Mouse (Mus musculus) heart, postnatal 0 days (tissue): Measurements from ENCODE around the gene 9130213A22Rik. TPM values are rescaled to one million over a fixed set of nuclear protein-coding genes. Genes with fewer than 3 reads are reported as not detected.
"Not testable (repeated sequence)": the region's sequence is repeated elsewhere in the genome, so short reads cannot be mapped to it uniquely, and the experiment has no call there.

ENCODE experiments used
- ATAC-seq: fragments of 200-750 bp; cut with Nextera tagmentation; 2 replicates; pipeline ENCODE4 v1.8.0; 2017; ENCODE audit warnings: low read depth, moderate number of reproducible peaks, moderate library complexity; ENCODE audit not compliant: insufficient read depth
- DNase-seq: peaks from one replicate; pipeline ENCODE4 v3.0.0-alpha.2; 2016; ENCODE audit warnings: low spot score
- H3K27ac ChIP-seq: fragments of 300-500 bp; sonication (generic); 2 replicates; pipeline ENCODE4 v1.5.1; 2014; ENCODE audit warnings: low read depth, mild to moderate bottlenecking
- H3K27me3 ChIP-seq: fragments of 300-500 bp; sonication (generic); 2 replicates; pipeline ENCODE4 v1.6.1; 2014; ENCODE audit warnings: low read length, mixed read lengths; ENCODE audit not compliant: control insufficient read depth, insufficient read depth
- H3K36me3 ChIP-seq: fragments of 300-500 bp; sonication (generic); replicated peaks from 2 replicates; pipeline ENCODE4 v1.6.1; 2014; ENCODE audit warnings: low read length, mixed read lengths; ENCODE audit not compliant: control insufficient read depth, insufficient read depth
- H3K4me1 ChIP-seq: fragments of 300-500 bp; sonication (generic); 2 replicates; pipeline ENCODE4 v1.6.1; 2014; ENCODE audit warnings: antibody characterized with exemption; ENCODE audit not compliant: control insufficient read depth, insufficient read depth
- H3K4me2 ChIP-seq: fragments of 300-500 bp; sonication (generic); 2 replicates; pipeline ENCODE4 v1.6.1; 2014; ENCODE audit warnings: low read depth, mild to moderate bottlenecking, low read length, moderate library complexity
- H3K4me3 ChIP-seq: fragments of 300-500 bp; sonication (generic); 2 replicates; pipeline ENCODE4 v1.5.1; 2014; ENCODE audit warnings: low read depth, low read length
- H3K9ac ChIP-seq: fragments of 300-500 bp; sonication (generic); replicated peaks from 2 replicates; pipeline ENCODE4 v1.6.1; 2014; ENCODE audit warnings: low read depth, low read length, mixed read lengths
- H3K9me3 ChIP-seq: fragments of 300-500 bp; sonication (generic); replicated peaks from 2 replicates; pipeline ENCODE4 v1.6.1; 2016; ENCODE audit warnings: low read length; ENCODE audit not compliant: control insufficient read depth
- CTCF ChIP-seq: IDR thresholded peaks from 2 replicates; pipeline ENCODE4 v1.5.1; 2016; ENCODE audit warnings: antibody characterized with exemption, control low read depth, low read depth
- EP300 ChIP-seq: IDR thresholded peaks from 2 replicates; pipeline ENCODE4 v1.6.1; 2016; ENCODE audit warnings: antibody characterized with exemption, low read depth
- WGBS: fragments of 180-500 bp; shearing (Covaris S2); extraction: QIAGEN DNeasy Blood & Tissue Kit; methylation state at CpG from one replicate; pipeline ENCODE4 v1.1.7; 2014; 5-methylcytosine and 5-hydroxymethylcytosine counted together
- polyA plus RNA-seq: library from polyadenylated mRNA; unstranded; fragments of >200 nt; fragmentation: Nextera tagmentation; extraction: Ambion mirVana; gene quantifications from 2 replicates; pipeline ENCODE4 v1.2.1, GENCODE M21; 2015
- total RNA-seq: library from RNA; depleted of rRNA; stranded (reverse); fragments of >200 nt; gene quantifications from 2 replicates; pipeline ENCODE4 v1.2.3, GENCODE M21; 2014; ENCODE audit warnings: low replicate concordance

9130213A22Rik gene
- total and polyA plus RNA-seq, 2 experiments from 2014 or later: 0.30 TPM; not detected in 1

- Histone ChIP-seq H3K4me1 (peaks cover 16% of the 10 kb centered on the region), H3K9me3 (no peaks in the 10 kb centered on the region), H3K27ac (peak overlapping the region; percentile 99), H3K27me3 (no peaks in the 10 kb centered on the region), H3K9ac (peak overlapping the region; percentile 96), H3K4me2 (peak overlapping the region; percentile 71), H3K4me3 (peak overlapping the region; percentile 76), H3K36me3 (peaks cover 27% of the 10 kb centered on the region)
- peak; percentile 99 for DNase-seq
- under 1% methylated on average over 28 of the region's 29 CpGs for WGBS
- TF ChIP-seq CTCF (no peak), EP300 (peak; percentile 100)
- ATAC-seq: peak; percentile 62
Measured at GRCm38 (mm10) chr11:69096987-69097900, 25.1 kb downstream of the 9130213A22Rik start.

- Histone ChIP-seq H3K4me2 (peak overlapping the region; percentile 71), H3K9ac (peak overlapping the region; percentile 96), H3K27me3 (no peaks in the 10 kb centered on the region), H3K4me1 (peaks cover 16% of the 10 kb centered on the region), H3K9me3 (no peaks in the 10 kb centered on the region), H3K36me3 (peaks cover 26% of the 10 kb centered on the region), H3K27ac (peak overlapping the region; percentile 99), H3K4me3 (peak overlapping the region; percentile 76)
- ATAC-seq (no peak), DNase-seq (no peak)
- TF ChIP-seq CTCF: no peak
- no peak for TF ChIP-seq EP300
- WGBS: 5% methylated on average over 9 of the region's 9 CpGs
Measured at GRCm38 (mm10) chr11:69096360-69096986, 25.9 kb downstream of the 9130213A22Rik start.

- peak; percentile 70 for DNase-seq
- H3K4me1 ChIP-seq: peaks cover 15% of the 10 kb centered on the region
Measured at GRCm38 (mm10) chr11:69095511-69096231, 26.7 kb downstream of the 9130213A22Rik start.

GRCm38 (mm10) chr11:69094697-69095429 lies 27.5 kb downstream of the 9130213A22Rik start, which contains the start of gene Per1:
TSS of gene Per1 (plus strand) at chr11:69095217.
- no peaks in the 10 kb centered on the region for H3K9me3 ChIP-seq
- DNase-seq (peak; percentile 100), ATAC-seq (peak; percentile 77)
- WGBS: under 1% methylated on average over 37 of the region's 37 CpGs
- H3K4me1 ChIP-seq: peaks cover 9% of the 10 kb centered on the region
- peak within 1 kb of the TSS; percentile 76 for H3K4me3 ChIP-seq
- peak within 1 kb of the TSS; percentile 96 for H3K9ac ChIP-seq
- H3K36me3 ChIP-seq: peaks cover 26% of the 10 kb centered on the region
- H3K4me2 ChIP-seq: peak within 1 kb of the TSS; percentile 71
- peak within 1 kb of the TSS; percentile 99 for H3K27ac ChIP-seq
- no peaks in the 10 kb centered on the region for H3K27me3 ChIP-seq
- TF ChIP-seq CTCF: no peak
- peak; percentile 97 for TF ChIP-seq EP300

More at GRCm38 (mm10) chr11:69095511-69096231, 26.7 kb downstream of the 9130213A22Rik start:
- WGBS: under 1% methylated on average over 27 of the region's 27 CpGs
- H3K27ac ChIP-seq: peak overlapping the region; percentile 99
- TF ChIP-seq CTCF (no peak), EP300 (no peak)
- H3K4me3 ChIP-seq: peak overlapping the region; percentile 76
- no peak for ATAC-seq
- peak overlapping the region; percentile 96 for H3K9ac ChIP-seq
- H3K27me3 ChIP-seq: no peaks in the 10 kb centered on the region
- no peaks in the 10 kb centered on the region for H3K9me3 ChIP-seq
- H3K4me2 ChIP-seq: peak overlapping the region; percentile 71
- peaks cover 25% of the 10 kb centered on the region for H3K36me3 ChIP-seq

- peak overlapping the region; percentile 96 for H3K27ac ChIP-seq
- not testable (repeated sequence) for H3K4me2 ChIP-seq, H3K27me3 ChIP-seq, H3K4me3 ChIP-seq, H3K9me3 ChIP-seq, DNase-seq, ATAC-seq
- H3K4me1 ChIP-seq: peaks cover 18% of the 10 kb centered on the region
- peak overlapping the region; percentile 34; the same call in 1 of the 2 replicates for H3K9ac ChIP-seq
- H3K36me3 ChIP-seq: peaks cover 30% of the 10 kb centered on the region
- WGBS: 87% methylated on average over 7 of the region's 7 CpGs
Measured at GRCm38 (mm10) chr11:69093856-69094255, 28.5 kb downstream of the 9130213A22Rik start.
